Mouse (Mus musculus) ES-E14 (cell line): ENCODE data around the gene Gga2.

ENCODE experiments used
- HCFC1 ChIP-seq: IDR thresholded peaks from 2 replicates; pipeline ENCODE4 v1.6.1; 2012; ENCODE audit warnings: low read length, inconsistent platforms, borderline replicate concordance; ENCODE audit not compliant: insufficient read depth
- ZC3H11A ChIP-seq: IDR thresholded peaks from 2 replicates; pipeline ENCODE4 v1.6.1; 2012; ENCODE audit warnings: low read depth, mild to moderate bottlenecking, inconsistent platforms, low read length, borderline replicate concordance

- TF ChIP-seq HCFC1 (no peak), ZC3H11A (no peak)
Measured at GRCm38 (mm10) chr7:122018247-122018646, 2.8 kb downstream of the Gga2 start.
